Mouse (Mus musculus) lung, postnatal 0 days (tissue): ENCODE measurements around the gene Chchd6. TPM values are rescaled to one million over a fixed set of nuclear protein-coding genes. Genes with fewer than 3 reads are reported as not detected.

ENCODE experiments used
- ATAC-seq: fragments of 200-750 bp; cut with Nextera tagmentation; 2 replicates; pipeline ENCODE4 v1.8.0; 2017; ENCODE audit warnings: moderate library complexity
- DNase-seq: peaks from one replicate; pipeline ENCODE4 v3.0.0-alpha.2; 2016; ENCODE audit warnings: low spot score
- H3K27ac ChIP-seq: fragments of 300-500 bp; sonication (generic); 2 replicates; pipeline ENCODE4 v1.5.1; 2014; ENCODE audit warnings: antibody characterized with exemption, mild to moderate bottlenecking, low read length, mixed read lengths
- H3K27me3 ChIP-seq: fragments of 300-500 bp; sonication (generic); replicated peaks from 2 replicates; pipeline ENCODE4 v1.6.1; 2014; ENCODE audit warnings: low read length, mixed read lengths; ENCODE audit not compliant: insufficient read depth
- H3K36me3 ChIP-seq: fragments of 300-500 bp; sonication (generic); 2 replicates; pipeline ENCODE4 v1.6.1; 2014; ENCODE audit warnings: low read length, mixed read lengths; ENCODE audit not compliant: insufficient read depth
- H3K4me1 ChIP-seq: fragments of 300-500 bp; sonication (generic); 2 replicates; pipeline ENCODE4 v1.6.1; 2014; ENCODE audit warnings: antibody characterized with exemption, low read depth, low read length, mixed read lengths; ENCODE audit not compliant: insufficient read depth
- H3K4me2 ChIP-seq: fragments of 300-500 bp; sonication (generic); replicated peaks from 2 replicates; pipeline ENCODE4 v1.6.1; 2014; ENCODE audit warnings: low read depth, mild to moderate bottlenecking, low read length, moderate library complexity, mixed read lengths
- H3K4me3 ChIP-seq: fragments of 300-500 bp; sonication (generic); 2 replicates; pipeline ENCODE4 v1.5.1; 2014; ENCODE audit warnings: low read depth, low read length
- H3K9ac ChIP-seq: fragments of 300-500 bp; sonication (generic); replicated peaks from 2 replicates; pipeline ENCODE4 v1.6.1; 2014; ENCODE audit warnings: low read depth, mild to moderate bottlenecking
- H3K9me3 ChIP-seq: fragments of 300-500 bp; sonication (generic); 2 replicates; pipeline ENCODE4 v1.6.1; 2016; ENCODE audit warnings: low read length, mixed read lengths
- CTCF ChIP-seq: IDR thresholded peaks from 2 replicates; pipeline ENCODE4 v1.5.1; 2016; ENCODE audit warnings: antibody characterized with exemption, mild to moderate bottlenecking
- EP300 ChIP-seq: IDR thresholded peaks from 2 replicates; pipeline ENCODE4 v1.6.1; 2016; ENCODE audit warnings: antibody characterized with exemption, mild to moderate bottlenecking, control low read depth
- WGBS: fragments of 180-500 bp; shearing (Covaris S2); extraction: QIAGEN DNeasy Blood & Tissue Kit; methylation state at CpG from one replicate; pipeline ENCODE4 v1.1.7; 2014; 5-methylcytosine and 5-hydroxymethylcytosine counted together
- polyA plus RNA-seq: library from polyadenylated mRNA; unstranded; fragments of >200 nt; fragmentation: Nextera tagmentation; extraction: Ambion mirVana; gene quantifications from 2 replicates; pipeline ENCODE4 v1.2.1, GENCODE M21; 2015

The Chchd6 gene
- polyA plus RNA-seq, 1 experiment from 2014 or later = 25.0 TPM

DNA sequence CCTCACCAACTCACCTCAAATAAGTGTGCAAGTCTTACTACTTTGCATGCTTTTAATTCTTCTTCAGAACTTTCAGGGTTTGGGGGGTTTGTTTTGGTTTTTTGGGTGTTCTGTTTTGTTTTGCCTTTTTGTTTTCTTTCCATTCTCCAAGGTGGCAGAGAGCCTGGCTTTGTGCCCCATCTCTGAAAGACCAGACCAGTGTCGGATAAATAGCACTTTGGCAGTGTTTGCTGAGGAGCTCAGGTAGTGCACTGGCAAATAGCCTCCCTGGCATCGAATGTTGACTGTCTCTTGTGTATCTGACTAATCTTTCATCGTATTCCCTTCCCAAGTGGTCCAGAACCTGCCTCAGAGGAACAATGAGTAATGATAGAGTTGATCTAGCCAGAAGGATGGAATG, 3.4 kb downstream of the Chchd6 start:
- no peak overlapping the region for H3K27ac ChIP-seq
- TF ChIP-seq CTCF (no peak), EP300 (no peak)
- H3K9ac ChIP-seq = no peak overlapping the region
- no peaks in the 10 kb centered on the region for H3K36me3 ChIP-seq
- WGBS = 53% methylated on average over 3 of the region's 3 CpGs
- no peaks in the 10 kb centered on the region for H3K9me3 ChIP-seq
- ATAC-seq (no peak), DNase-seq (no peak)
- H3K4me1 ChIP-seq = 0 out of 2 replicates have a peak, but pooled peaks cover 4% of the 10 kb centered on the region
- no peak overlapping the region for H3K4me2 ChIP-seq
- no peak overlapping the region for H3K4me3 ChIP-seq
- no peaks in the 10 kb centered on the region for H3K27me3 ChIP-seq

DNA sequence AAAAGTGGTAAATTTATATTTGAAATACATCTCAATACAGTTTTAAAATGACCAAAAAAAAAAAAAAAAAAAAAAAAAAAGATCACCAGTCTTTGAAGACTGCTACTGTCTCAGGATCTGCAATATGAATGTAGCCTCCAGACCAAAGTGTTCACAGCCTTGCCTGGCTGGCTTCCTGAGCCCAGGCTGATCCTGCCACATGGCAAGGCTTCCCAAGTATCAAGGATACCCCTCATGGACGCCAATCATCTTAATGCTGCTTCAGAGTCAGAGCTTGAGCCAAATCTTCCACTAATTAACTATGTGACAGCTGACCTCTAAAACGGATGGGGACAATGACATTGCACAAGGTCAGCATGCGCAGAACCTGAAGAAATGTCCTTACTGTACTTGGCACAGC, 3.9 kb downstream of the Chchd6 start:
- TF ChIP-seq EP300 = no peak
- TF ChIP-seq CTCF = no peak
- Histone ChIP-seq H3K36me3 (no peaks in the 10 kb centered on the region), H3K9me3 (no peaks in the 10 kb centered on the region), H3K4me3 (no peak overlapping the region), H3K27ac (no peak overlapping the region), H3K27me3 (no peaks in the 10 kb centered on the region), H3K4me1 (0 out of 2 replicates have a peak, but pooled peaks cover 4% of the 10 kb centered on the region), H3K9ac (no peak overlapping the region), H3K4me2 (no peak overlapping the region)
- DNase-seq = no peak
- WGBS = 76% methylated on average over 3 of the region's 3 CpGs
- ATAC-seq = no peak

DNA sequence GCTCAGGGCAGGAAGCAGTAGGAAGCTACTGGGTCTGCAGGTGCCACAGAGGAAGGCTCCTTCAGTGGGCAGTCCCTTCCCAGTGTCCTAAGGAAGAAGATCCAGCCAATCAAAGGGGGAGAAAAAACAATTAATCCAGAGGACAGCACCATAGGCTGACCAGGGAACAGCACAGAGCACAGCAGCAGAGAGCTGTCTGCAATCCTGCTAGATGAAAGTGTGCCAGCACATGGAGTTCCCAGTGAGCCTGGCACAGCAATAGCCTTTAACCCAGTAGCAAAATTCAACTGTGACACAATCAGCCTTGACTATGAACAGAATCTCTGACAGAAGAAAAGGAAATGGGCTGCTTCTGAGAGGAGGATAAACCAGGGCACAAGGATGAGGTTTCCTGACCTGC, 9.8 kb downstream of the Chchd6 start:
- Histone ChIP-seq H3K9me3 (no peaks in the 10 kb centered on the region), H3K27me3 (no peaks in the 10 kb centered on the region), H3K4me3 (no peak overlapping the region), H3K36me3 (no peaks in the 10 kb centered on the region), H3K27ac (no peak overlapping the region), H3K4me1 (no peaks in the 10 kb centered on the region), H3K4me2 (no peak overlapping the region), H3K9ac (no peak overlapping the region)
- ATAC-seq (no peak), DNase-seq (no peak)
- TF ChIP-seq CTCF (no peak), EP300 (no peak)

DNA sequence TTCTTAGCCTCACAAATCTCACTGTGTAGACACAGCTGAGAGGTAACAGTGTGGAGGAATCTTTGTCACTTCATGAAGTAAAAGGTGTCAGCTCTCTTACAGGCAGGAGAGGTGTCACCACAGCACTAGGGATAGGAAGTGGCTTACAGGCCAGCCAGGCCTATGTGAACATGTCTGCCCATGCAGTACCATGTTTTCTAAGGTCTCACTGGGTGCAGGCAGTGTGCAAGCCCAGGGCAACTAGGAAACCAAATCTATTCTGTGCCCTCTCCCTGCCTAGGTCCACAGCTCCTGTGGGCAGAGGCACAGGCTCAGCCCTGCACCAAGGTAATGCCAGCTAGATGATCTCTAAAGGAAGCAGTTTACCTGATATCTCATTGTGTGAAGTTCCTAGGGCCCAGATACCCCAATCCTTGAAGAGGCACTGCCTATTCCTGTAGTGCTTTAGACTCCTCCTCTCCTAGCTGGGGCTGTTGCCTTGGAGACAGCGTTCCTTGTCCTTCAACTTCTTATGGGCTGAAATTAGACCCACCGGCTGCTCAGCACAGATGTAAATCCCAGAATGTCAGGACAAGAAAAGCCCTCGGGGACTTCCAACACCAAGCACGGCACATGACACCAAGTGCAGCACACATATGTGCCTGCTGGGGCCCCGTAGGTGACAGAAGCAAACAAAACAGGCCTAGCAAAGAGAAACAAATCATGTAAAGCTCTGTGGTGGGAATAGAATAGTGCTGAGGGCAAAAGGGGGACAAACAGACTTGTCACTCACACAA, 10.6 kb downstream of the Chchd6 start:
- H3K36me3 ChIP-seq = no peaks in the 10 kb centered on the region
- no peaks in the 10 kb centered on the region for H3K4me1 ChIP-seq
- H3K4me2 ChIP-seq = no peak overlapping the region
- H3K27ac ChIP-seq = no peak overlapping the region
- TF ChIP-seq EP300 (no peak), CTCF (no peak)
- no peak overlapping the region for H3K4me3 ChIP-seq
- ATAC-seq (no peak), DNase-seq (no peak)
- H3K9ac ChIP-seq = no peak overlapping the region
- no peaks in the 10 kb centered on the region for H3K9me3 ChIP-seq
- 29% methylated on average over 5 of the region's 5 CpGs for WGBS
- no peaks in the 10 kb centered on the region for H3K27me3 ChIP-seq

DNA sequence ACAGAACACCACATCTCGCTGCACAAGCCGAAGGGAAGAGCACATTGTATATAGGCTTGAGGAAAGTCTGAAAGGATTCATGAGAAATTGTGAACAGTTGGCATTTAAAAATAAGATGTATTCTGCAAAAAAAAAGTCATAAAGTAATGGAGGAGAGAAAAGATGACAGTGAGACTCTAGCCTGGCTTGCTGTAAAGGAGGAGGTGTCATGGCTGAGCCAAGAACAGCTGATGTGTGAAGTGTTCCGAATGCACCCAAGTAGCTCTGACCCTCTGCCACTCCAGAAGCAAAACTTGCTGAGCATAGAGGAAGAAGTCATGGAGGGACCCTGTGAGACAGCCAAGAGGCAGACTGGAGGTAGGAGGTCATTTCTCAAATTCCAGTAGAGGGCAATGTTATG, 12.3 kb downstream of the Chchd6 start:
- DNase-seq (no peak), ATAC-seq (no peak)
- Histone ChIP-seq H3K36me3 (no peaks in the 10 kb centered on the region), H3K4me2 (no peak overlapping the region), H3K27ac (no peak overlapping the region), H3K27me3 (no peaks in the 10 kb centered on the region), H3K4me1 (no peaks in the 10 kb centered on the region), H3K9ac (no peak overlapping the region), H3K9me3 (no peaks in the 10 kb centered on the region), H3K4me3 (no peak overlapping the region)
- TF ChIP-seq EP300 = no peak
- TF ChIP-seq CTCF = no peak
- WGBS = 87% methylated on average over 3 of the region's 3 CpGs

DNA sequence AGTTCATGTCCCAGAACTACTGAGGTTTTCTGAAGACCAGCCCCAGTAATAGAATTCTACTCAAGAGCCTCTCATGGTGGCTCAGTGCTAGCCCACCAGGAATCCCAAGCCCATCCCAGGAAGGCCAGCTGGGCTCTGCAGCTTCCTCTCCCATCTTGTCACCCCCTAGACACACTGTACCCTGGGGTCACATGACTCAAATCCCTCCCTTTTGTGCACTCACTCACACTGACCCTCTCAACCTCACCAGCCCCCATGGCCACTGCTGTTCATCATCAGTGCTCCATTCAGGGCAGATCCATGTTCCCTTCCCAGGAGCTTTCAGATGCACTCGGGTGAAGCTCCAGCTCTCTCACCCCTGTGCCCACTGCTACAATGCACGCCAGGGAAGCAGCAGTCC, 20.8 kb downstream of the Chchd6 start:
- no peak for ATAC-seq
- Histone ChIP-seq H3K4me2 (no peak overlapping the region), H3K4me1 (no peaks in the 10 kb centered on the region), H3K27me3 (no peaks in the 10 kb centered on the region), H3K4me3 (no peak overlapping the region), H3K36me3 (no peaks in the 10 kb centered on the region), H3K9me3 (no peaks in the 10 kb centered on the region), H3K27ac (no peak overlapping the region), H3K9ac (no peak overlapping the region)
- 49% methylated on average over 2 of the region's 2 CpGs for WGBS
- TF ChIP-seq CTCF (no peak), EP300 (no peak)
- no peak for DNase-seq
